Mouse (Mus musculus) myocyte (in vitro differentiated cells): ENCODE measurements around the gene I830077J02Rik. TPM values are rescaled to one million over a fixed set of nuclear protein-coding genes. Genes with fewer than 3 reads are reported as not detected.
"Not testable (repeated sequence)": the region's sequence is repeated elsewhere in the genome, so short reads cannot be mapped to it uniquely, and the experiment has no call there.

Source experiments
- H3K27me3 ChIP-seq: one replicate; pipeline ENCODE4 v1.6.1; 2011; ENCODE audit not compliant: control insufficient read depth, insufficient read depth, insufficient read length
- H3K36me3 ChIP-seq: one replicate; pipeline ENCODE4 v1.6.1; 2011; ENCODE audit not compliant: control insufficient read depth, insufficient read depth
- H3K4me2 ChIP-seq: one replicate; pipeline ENCODE4 v1.6.1; 2011; ENCODE audit warnings: low read depth, control low read depth
- H3K4me3 ChIP-seq: one replicate; pipeline ENCODE4 v1.5.1; 2011; ENCODE audit warnings: mild to moderate bottlenecking, control low read depth, moderate library complexity
- H3K79me2 ChIP-seq: one replicate; pipeline ENCODE4 v1.6.1; 2011; ENCODE audit not compliant: control insufficient read depth, insufficient read depth
- H3ac ChIP-seq: one replicate; pipeline ENCODE4 v1.6.1; 2011; ENCODE audit not compliant: control insufficient read depth, insufficient read length
- CEBPB ChIP-seq: IDR thresholded peaks from 2 replicates; pipeline ENCODE4 v1.6.1; 2011; ENCODE audit warnings: mild to moderate bottlenecking, moderate library complexity; ENCODE audit not compliant: poor library complexity, insufficient read depth, severe bottlenecking
- E2F4 ChIP-seq: IDR thresholded peaks from one replicate; pipeline ENCODE4 v1.6.1; 2011; ENCODE audit warnings: mild to moderate bottlenecking, control low read depth, moderate library complexity; ENCODE audit not compliant: insufficient read depth
- MAX ChIP-seq: IDR thresholded peaks from one replicate; pipeline ENCODE4 v1.6.1; 2011; ENCODE audit warnings: low read depth, mild to moderate bottlenecking, control low read depth
- MYOD1 ChIP-seq, 3 experiments: IDR thresholded peaks; one replicate each; pipeline ENCODE4 v1.6.1; 2011; ENCODE audit warnings: control low read depth in 2 of 3, low read depth in 2 of 3, mild to moderate bottlenecking in 2 of 3, moderate library complexity in 1 of 3; ENCODE audit not compliant: insufficient read length in 2 of 3, control insufficient read depth in 1 of 3
- MYOG ChIP-seq, 3 experiments: IDR thresholded peaks; one replicate each; pipeline ENCODE4 v1.6.1; 2011; ENCODE audit warnings: control low read depth in 2 of 3, low read depth in 2 of 3, mild to moderate bottlenecking in 2 of 3; ENCODE audit not compliant: insufficient read length in 2 of 3, control insufficient read depth in 1 of 3, insufficient read depth in 1 of 3
- POLR2A ChIP-seq: IDR thresholded peaks from one replicate; pipeline ENCODE4 v1.6.1; 2011; ENCODE audit warnings: low read depth, mild to moderate bottlenecking, control low read depth, moderate library complexity; ENCODE audit not compliant: insufficient read length
- POLR2AphosphoS2 ChIP-seq: IDR thresholded peaks from one replicate; pipeline ENCODE4 v1.6.1; 2011; ENCODE audit warnings: low read depth, control low read depth; ENCODE audit not compliant: insufficient read length
- REST ChIP-seq: IDR thresholded peaks from one replicate; pipeline ENCODE4 v1.6.1; 2011; ENCODE audit warnings: mild to moderate bottlenecking, control low read depth, moderate library complexity; ENCODE audit not compliant: insufficient read depth, insufficient read length
- SRF ChIP-seq: IDR thresholded peaks from one replicate; pipeline ENCODE4 v1.6.1; 2011; ENCODE audit warnings: low read depth; ENCODE audit not compliant: control insufficient read depth, insufficient read length
- TCF12 ChIP-seq: IDR thresholded peaks from one replicate; pipeline ENCODE4 v1.6.1; 2011; ENCODE audit warnings: mild to moderate bottlenecking, control low read depth; ENCODE audit not compliant: poor library complexity, insufficient read depth, severe bottlenecking
- TCF3 ChIP-seq: IDR thresholded peaks from one replicate; pipeline ENCODE4 v1.6.1; 2011; ENCODE audit warnings: low read depth, control low read depth; ENCODE audit not compliant: insufficient read length
- USF1 ChIP-seq: IDR thresholded peaks from one replicate; pipeline ENCODE4 v1.6.1; 2011; ENCODE audit warnings: low read depth, mild to moderate bottlenecking, control low read depth, moderate library complexity
- polyA plus RNA-seq: library from polyadenylated mRNA; unstranded; fragments of >200 nt; fragmentation: generic; extraction: Trizol; gene quantifications from one replicate; pipeline ENCODE4 v1.2.1, GENCODE M21; 2012; ENCODE audit warnings: missing spikeins

I830077J02Rik gene
- polyA plus RNA-seq, 1 experiment = 0.07 TPM

DNA sequence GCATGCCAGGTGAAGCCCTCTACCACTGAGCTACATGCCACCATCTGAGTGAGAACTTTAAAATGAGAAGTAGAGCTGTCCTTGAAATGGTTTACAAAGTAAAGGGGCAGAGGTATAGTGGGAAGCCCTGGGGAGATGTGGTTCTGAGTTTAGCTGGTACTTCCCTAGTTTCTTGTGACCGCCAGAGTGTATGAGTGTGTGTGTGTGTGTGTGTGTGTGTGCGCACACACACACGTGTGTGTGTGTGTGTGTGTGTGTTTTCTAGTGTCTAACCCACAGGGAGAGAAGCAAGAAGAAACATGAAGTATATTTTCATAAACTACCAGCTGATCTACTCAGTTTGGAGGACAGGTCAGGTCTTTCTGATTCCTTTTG, 4.3 kb downstream of the I830077J02Rik start:
- Histone ChIP-seq H3K4me2 (no peak overlapping the region), H3K27me3 (no peaks in the 10 kb centered on the region), H3K4me3 (no peak overlapping the region), H3ac (no peak overlapping the region), H3K36me3 (no peaks in the 10 kb centered on the region), H3K79me2 (no peaks in the 10 kb centered on the region)
- TF ChIP-seq CEBPB = no peak
- TF ChIP-seq E2F4 = no peak
- TF ChIP-seq MAX = no peak
- TF ChIP-seq POLR2AphosphoS2 = no peak
- no peak for TF ChIP-seq USF1
- no peak for TF ChIP-seq SRF
- no peak for TF ChIP-seq REST
- no peak for TF ChIP-seq MYOG (IDR thresholded peaks at IDR 0.05; ENCODE audit: control insufficient read depth in 1 of 3, insufficient read depth in 1 of 3, insufficient read length in 2 of 3, low read depth in 2 of 3)
- TF ChIP-seq POLR2A = no peak
- no peak for TF ChIP-seq TCF3
- TF ChIP-seq MYOD1 (IDR thresholded peaks at IDR 0.05; ENCODE audit: control insufficient read depth in 1 of 3, insufficient read length in 2 of 3, low read depth in 2 of 3) = no peak
- no peak for TF ChIP-seq TCF12

DNA sequence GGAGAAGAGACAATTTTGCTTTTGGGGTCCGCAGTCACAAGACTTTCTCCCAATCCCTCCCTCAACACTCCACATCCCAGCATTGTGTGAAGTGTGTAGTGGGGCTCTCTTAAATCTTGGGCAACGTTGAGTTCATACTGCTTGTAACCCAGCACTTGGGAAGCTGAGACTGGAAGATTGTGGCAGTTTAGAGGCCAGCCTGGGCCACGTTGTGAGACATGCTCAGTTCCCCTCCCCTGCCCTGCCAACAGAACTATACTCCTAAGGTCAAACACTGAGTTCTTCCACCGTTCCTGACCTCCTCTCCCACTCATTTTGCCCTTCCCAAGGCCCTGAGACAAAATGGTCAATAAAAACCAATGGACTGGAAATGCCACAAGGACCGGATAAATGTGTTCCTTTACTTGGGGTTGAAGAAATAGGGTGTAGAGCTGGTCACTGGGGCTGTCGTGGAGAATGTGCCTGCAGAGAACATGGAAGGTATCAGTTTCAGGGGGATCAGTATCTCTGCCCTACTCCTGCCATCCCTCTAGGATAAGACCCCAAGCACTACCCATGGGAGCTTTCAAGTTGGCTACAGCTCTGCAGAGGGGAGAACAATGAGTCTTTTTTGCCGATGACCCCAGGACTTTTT, 4.8 kb downstream of the I830077J02Rik start:
- Histone ChIP-seq H3K79me2 (no peaks in the 10 kb centered on the region), H3K36me3 (no peaks in the 10 kb centered on the region), H3ac (no peak overlapping the region), H3K27me3 (no peaks in the 10 kb centered on the region), H3K4me3 (no peak overlapping the region), H3K4me2 (no peak overlapping the region)
- TF ChIP-seq MAX (no peak), CEBPB (no peak), POLR2AphosphoS2 (no peak), E2F4 (no peak), MYOD1 (IDR thresholded peaks at IDR 0.05; ENCODE audit: control insufficient read depth in 1 of 3, insufficient read length in 2 of 3, low read depth in 2 of 3) (no peak), REST (no peak), USF1 (no peak), TCF12 (no peak), POLR2A (no peak), SRF (no peak), TCF3 (no peak), MYOG (IDR thresholded peaks at IDR 0.05; ENCODE audit: control insufficient read depth in 1 of 3, insufficient read depth in 1 of 3, insufficient read length in 2 of 3, low read depth in 2 of 3) (no peak)

DNA sequence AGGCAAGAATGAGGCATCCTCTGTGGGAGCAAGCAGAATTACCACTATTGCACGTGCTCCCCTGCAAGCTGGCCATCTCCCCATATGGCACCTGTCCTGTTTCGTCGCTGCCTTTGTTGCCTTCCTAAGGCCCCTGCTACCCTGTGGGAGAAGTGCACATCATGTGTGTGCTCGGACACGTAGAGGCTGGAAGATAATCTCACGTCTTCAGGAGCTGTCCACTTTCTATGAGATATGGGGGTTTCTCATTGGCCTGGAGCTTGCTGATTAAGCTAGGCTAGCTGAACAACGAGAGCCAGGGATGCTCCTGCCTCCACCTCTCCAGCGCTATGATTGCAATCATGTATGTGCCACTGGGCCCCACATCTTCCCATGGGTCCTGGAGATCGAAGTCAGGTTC, 7.8 kb downstream of the I830077J02Rik start:
- Histone ChIP-seq H3K79me2 (no peaks in the 10 kb centered on the region), H3K27me3 (no peaks in the 10 kb centered on the region), H3K36me3 (no peaks in the 10 kb centered on the region), H3ac (no peak overlapping the region), H3K4me3 (no peak overlapping the region), H3K4me2 (no peak overlapping the region)
- TF ChIP-seq CEBPB = no peak
- TF ChIP-seq USF1 = no peak
- TF ChIP-seq MAX = no peak
- TF ChIP-seq POLR2A = no peak
- TF ChIP-seq REST = no peak
- no peak for TF ChIP-seq E2F4
- no peak for TF ChIP-seq TCF12

DNA sequence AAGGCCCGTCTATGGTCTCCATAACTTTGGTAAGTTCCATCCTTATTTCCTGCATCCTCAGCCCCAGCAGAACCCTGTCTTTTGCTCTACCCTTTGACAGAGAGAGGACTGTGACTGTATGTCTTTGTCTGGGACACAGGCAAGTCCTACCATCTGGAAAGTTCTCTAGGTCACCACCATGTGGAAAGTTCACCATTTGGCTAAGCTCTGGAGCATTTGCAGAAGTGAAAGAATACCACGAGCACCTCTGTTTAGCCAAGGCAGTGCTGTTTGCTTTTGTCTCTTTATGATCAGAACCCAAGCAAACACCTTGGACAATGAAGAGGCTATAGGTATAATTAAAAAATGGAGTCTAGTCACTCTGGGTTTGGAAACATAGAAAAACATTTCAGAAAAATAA, 10.5 kb downstream of the I830077J02Rik start:
- no peak overlapping the region for H3K4me2 ChIP-seq
- H3K4me3 ChIP-seq = no peak overlapping the region
- H3K36me3 ChIP-seq = no peaks in the 10 kb centered on the region
- no peak overlapping the region for H3ac ChIP-seq
- TF ChIP-seq USF1 = no peak
- no peak for TF ChIP-seq TCF12
- TF ChIP-seq E2F4 = no peak
- TF ChIP-seq SRF = no peak
- TF ChIP-seq CEBPB = no peak
- H3K27me3 ChIP-seq = no peaks in the 10 kb centered on the region
- H3K79me2 ChIP-seq = no peaks in the 10 kb centered on the region

DNA sequence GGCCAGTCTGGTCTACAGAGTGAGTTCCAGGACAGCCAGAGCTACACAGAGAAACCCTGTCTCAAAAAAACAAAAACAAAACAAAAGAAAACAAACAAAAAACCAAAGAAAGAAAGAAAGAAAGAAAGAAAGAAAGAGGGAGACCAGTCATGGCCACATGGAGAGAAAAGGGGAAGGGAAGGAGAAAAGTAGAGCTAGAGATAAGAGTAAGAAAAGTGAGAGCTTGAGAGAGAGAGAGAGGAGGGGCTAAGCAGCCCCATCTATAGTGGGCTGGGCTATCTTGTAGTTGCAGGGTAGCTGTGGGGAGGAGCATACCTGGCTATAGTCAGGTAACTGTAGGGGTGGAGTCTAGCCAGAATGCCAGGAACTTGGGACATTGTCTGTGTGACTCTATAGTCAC, 11.7 kb downstream of the I830077J02Rik start:
- not testable (repeated sequence) for H3ac ChIP-seq, H3K36me3 ChIP-seq, H3K4me3 ChIP-seq, H3K27me3 ChIP-seq, H3K79me2 ChIP-seq, H3K4me2 ChIP-seq
